Mouse (Mus musculus): ENCODE measurements around the gene Iqgap3. TPM values are rescaled to one million over a fixed set of nuclear protein-coding genes. Genes with fewer than 3 reads are reported as not detected.

The Iqgap3 gene
- polyA plus RNA-seq, 1 experiment: 3.8 TPM

GRCm38 (mm10) chr3:88114396-88114795 lies 32.6 kb downstream of the Iqgap3 start:
- no peak overlapping the region for H3K4me3 ChIP-seq (ENCODE audit: control insufficient read depth, low read depth, low read length)
- H3K27ac ChIP-seq (ENCODE audit: control insufficient read depth, insufficient read depth, low read depth, low read length): no peak overlapping the region
- no peaks in the 10 kb centered on the region for H3K4me1 ChIP-seq (ENCODE audit: control insufficient read depth, insufficient read depth, low read length)
- H3K36me3 ChIP-seq (ENCODE audit: control insufficient read depth, insufficient read depth, low read length): no peaks in the 10 kb centered on the region
- no peaks in the 10 kb centered on the region for H3K27me3 ChIP-seq (ENCODE audit: control insufficient read depth, insufficient read depth, low read length)
- TF ChIP-seq POLR2A (IDR thresholded peaks at IDR 0.05; ENCODE audit: control insufficient read depth, low read depth, low read length) (no peak), CTCF (IDR thresholded peaks at IDR 0.05; ENCODE audit: control insufficient read depth, insufficient read depth, insufficient replicate concordance, low read depth, low read length) (no peak)

- no peak for TF ChIP-seq POLR2A (IDR thresholded peaks at IDR 0.05; ENCODE audit: control insufficient read depth, low read depth, low read length)
- no peak for TF ChIP-seq CTCF (IDR thresholded peaks at IDR 0.05; ENCODE audit: control insufficient read depth, insufficient read depth, insufficient replicate concordance, low read depth, low read length)
- Histone ChIP-seq H3K27me3 (ENCODE audit: control insufficient read depth, insufficient read depth, low read length) (no peaks in the 10 kb centered on the region), H3K27ac (ENCODE audit: control insufficient read depth, insufficient read depth, low read depth, low read length) (no peak overlapping the region), H3K4me3 (ENCODE audit: control insufficient read depth, low read depth, low read length) (no peak overlapping the region), H3K36me3 (ENCODE audit: control insufficient read depth, insufficient read depth, low read length) (no peaks in the 10 kb centered on the region), H3K4me1 (ENCODE audit: control insufficient read depth, insufficient read depth, low read length) (no peaks in the 10 kb centered on the region)
These were observed 38.4 kb downstream of the Iqgap3 start for GRCm38 (mm10) chr3:88120117-88120651.

GRCm38 (mm10) chr3:88121164-88122131 lies 39.7 kb downstream of the Iqgap3 start:
- TF ChIP-seq CTCF (IDR thresholded peaks at IDR 0.05; ENCODE audit: control insufficient read depth, insufficient read depth, insufficient replicate concordance, low read depth, low read length) (no peak), POLR2A (IDR thresholded peaks at IDR 0.05; ENCODE audit: control insufficient read depth, low read depth, low read length) (no peak)
- Histone ChIP-seq H3K4me1 (ENCODE audit: control insufficient read depth, insufficient read depth, low read length) (no peaks in the 10 kb centered on the region), H3K4me3 (ENCODE audit: control insufficient read depth, low read depth, low read length) (no peak overlapping the region), H3K27me3 (ENCODE audit: control insufficient read depth, insufficient read depth, low read length) (no peaks in the 10 kb centered on the region), H3K36me3 (ENCODE audit: control insufficient read depth, insufficient read depth, low read length) (no peaks in the 10 kb centered on the region), H3K27ac (ENCODE audit: control insufficient read depth, insufficient read depth, low read depth, low read length) (no peak overlapping the region)

- H3K4me3 ChIP-seq (ENCODE audit: control insufficient read depth, low read depth, low read length): no peak overlapping the region
- no peaks in the 10 kb centered on the region for H3K36me3 ChIP-seq (ENCODE audit: control insufficient read depth, insufficient read depth, low read length)
- H3K4me1 ChIP-seq (ENCODE audit: control insufficient read depth, insufficient read depth, low read length): no peaks in the 10 kb centered on the region
- H3K27ac ChIP-seq (ENCODE audit: control insufficient read depth, insufficient read depth, low read depth, low read length): no peak overlapping the region
- no peak for TF ChIP-seq CTCF (IDR thresholded peaks at IDR 0.05; ENCODE audit: control insufficient read depth, insufficient read depth, insufficient replicate concordance, low read depth, low read length)
- no peak for TF ChIP-seq POLR2A (IDR thresholded peaks at IDR 0.05; ENCODE audit: control insufficient read depth, low read depth, low read length)
- no peaks in the 10 kb centered on the region for H3K27me3 ChIP-seq (ENCODE audit: control insufficient read depth, insufficient read depth, low read length)
These were observed 43.4 kb downstream of the Iqgap3 start for GRCm38 (mm10) chr3:88125195-88125594.

GRCm38 (mm10) chr3:88126181-88126580 lies 44.4 kb downstream of the Iqgap3 start:
- H3K4me1 ChIP-seq (ENCODE audit: control insufficient read depth, insufficient read depth, low read length): no peaks in the 10 kb centered on the region
- no peak for TF ChIP-seq POLR2A (IDR thresholded peaks at IDR 0.05; ENCODE audit: control insufficient read depth, low read depth, low read length)
- no peak for TF ChIP-seq CTCF (IDR thresholded peaks at IDR 0.05; ENCODE audit: control insufficient read depth, insufficient read depth, insufficient replicate concordance, low read depth, low read length)

GRCm38 (mm10) chr3:88127636-88128035 lies 45.9 kb downstream of the Iqgap3 start:
- Histone ChIP-seq H3K27me3 (ENCODE audit: control insufficient read depth, insufficient read depth, low read length) (no peaks in the 10 kb centered on the region), H3K4me1 (ENCODE audit: control insufficient read depth, insufficient read depth, low read length) (no peaks in the 10 kb centered on the region), H3K4me3 (ENCODE audit: control insufficient read depth, low read depth, low read length) (no peak overlapping the region), H3K27ac (ENCODE audit: control insufficient read depth, insufficient read depth, low read depth, low read length) (no peak overlapping the region), H3K36me3 (ENCODE audit: control insufficient read depth, insufficient read depth, low read length) (no peaks in the 10 kb centered on the region)
- TF ChIP-seq POLR2A (IDR thresholded peaks at IDR 0.05; ENCODE audit: control insufficient read depth, low read depth, low read length) (no peak), CTCF (IDR thresholded peaks at IDR 0.05; ENCODE audit: control insufficient read depth, insufficient read depth, insufficient replicate concordance, low read depth, low read length) (no peak)

More at GRCm38 (mm10) chr3:88126181-88126580, 44.4 kb downstream of the Iqgap3 start:
- Histone ChIP-seq H3K27ac (ENCODE audit: control insufficient read depth, insufficient read depth, low read depth, low read length) (no peak overlapping the region), H3K4me3 (ENCODE audit: control insufficient read depth, low read depth, low read length) (no peak overlapping the region), H3K36me3 (ENCODE audit: control insufficient read depth, insufficient read depth, low read length) (no peaks in the 10 kb centered on the region), H3K27me3 (ENCODE audit: control insufficient read depth, insufficient read depth, low read length) (no peaks in the 10 kb centered on the region)

- no peaks in the 10 kb centered on the region for H3K36me3 ChIP-seq (ENCODE audit: control insufficient read depth, insufficient read depth, low read length)
- no peak overlapping the region for H3K27ac ChIP-seq (ENCODE audit: control insufficient read depth, insufficient read depth, low read depth, low read length)
- H3K4me1 ChIP-seq (ENCODE audit: control insufficient read depth, insufficient read depth, low read length): no peaks in the 10 kb centered on the region
- TF ChIP-seq POLR2A (IDR thresholded peaks at IDR 0.05; ENCODE audit: control insufficient read depth, low read depth, low read length) (no peak), CTCF (IDR thresholded peaks at IDR 0.05; ENCODE audit: control insufficient read depth, insufficient read depth, insufficient replicate concordance, low read depth, low read length) (no peak)
- no peaks in the 10 kb centered on the region for H3K27me3 ChIP-seq (ENCODE audit: control insufficient read depth, insufficient read depth, low read length)
- no peak overlapping the region for H3K4me3 ChIP-seq (ENCODE audit: control insufficient read depth, low read depth, low read length)
These were observed 46.3 kb downstream of the Iqgap3 start for GRCm38 (mm10) chr3:88128056-88128455.
